Mouse (Mus musculus): ENCODE data around the gene Megf6. TPM values are rescaled to one million over a fixed set of nuclear protein-coding genes. Genes with fewer than 3 reads are reported as not detected.

The Megf6 gene
- polyA plus RNA-seq (2012; rRNA removed) = 11.0 and 19.0 TPM in 2 replicates

- Histone ChIP-seq H3K4me3 (ENCODE audit: control insufficient read depth, insufficient read depth, low read length) (no peak within 1 kb of the TSS), H3K27ac (ENCODE audit: control insufficient read depth, insufficient read depth, low read length) (no peak within 1 kb of the TSS), H3K27me3 (ENCODE audit: control insufficient read depth, insufficient read depth, low read length) (peaks cover 4% of the 10 kb centered on the region; the same call in 1 of the 2 replicates), H3K36me3 (ENCODE audit: control insufficient read depth, insufficient read depth, low read length) (no peaks in the 10 kb centered on the region), H3K4me1 (replicated peaks; ENCODE audit: control insufficient read depth, insufficient read depth, low read length) (no peaks in the 10 kb centered on the region)
- no peak for DNase-seq
- TF ChIP-seq CTCF (IDR thresholded peaks at IDR 0.05; ENCODE audit: borderline replicate concordance, control insufficient read depth, extremely low read depth, insufficient read depth, low read length, poor library complexity) (no peak), POLR2A (IDR thresholded peaks at IDR 0.05; ENCODE audit: control insufficient read depth, extremely low read depth, insufficient read depth, low read length, poor library complexity) (no peak)
- WGBS = 3% methylated on average over 61 of the region's 61 CpGs
Measured at GRCm38 (mm10) chr4:154170506-154171150, at the start of gene Megf6. Gene Megf6 (plus strand): TSS chr4:154170730.

GRCm38 (mm10) chr4:154121800-154122199, 48.7 kb upstream of the Megf6 start:
- WGBS = 84% methylated on average over 11 of the region's 11 CpGs
- TF ChIP-seq POLR2A (IDR thresholded peaks at IDR 0.05; ENCODE audit: control insufficient read depth, extremely low read depth, insufficient read depth, low read length, poor library complexity) = no peak
- no peak for TF ChIP-seq CTCF (IDR thresholded peaks at IDR 0.05; ENCODE audit: borderline replicate concordance, control insufficient read depth, extremely low read depth, insufficient read depth, low read length, poor library complexity)

DNA sequence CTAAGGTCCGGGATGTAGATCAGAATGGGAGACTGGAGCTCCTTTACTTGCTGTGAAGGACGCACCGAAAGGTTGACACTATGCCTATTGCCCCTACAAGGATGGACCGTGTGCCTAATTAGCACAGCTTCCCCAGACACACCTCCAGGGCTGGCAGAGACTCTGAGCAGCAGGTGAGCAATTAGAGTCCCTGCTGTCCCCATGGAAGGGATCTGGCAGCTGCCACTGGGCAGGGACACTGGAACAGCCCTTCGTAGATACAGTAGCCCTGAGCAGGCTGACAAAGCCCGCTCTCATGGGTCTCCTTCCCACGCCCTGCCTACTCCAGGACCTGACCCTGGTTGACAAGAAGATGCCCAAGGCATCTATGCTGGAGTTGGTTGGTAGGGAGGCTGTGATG, 48.2 kb upstream of the Megf6 start:
- H3K4me3 ChIP-seq (ENCODE audit: control insufficient read depth, insufficient read depth, low read length) = no peak overlapping the region
- TF ChIP-seq CTCF (IDR thresholded peaks at IDR 0.05; ENCODE audit: borderline replicate concordance, control insufficient read depth, extremely low read depth, insufficient read depth, low read length, poor library complexity) (no peak), POLR2A (IDR thresholded peaks at IDR 0.05; ENCODE audit: control insufficient read depth, extremely low read depth, insufficient read depth, low read length, poor library complexity) (no peak)
- DNase-seq = no peak
- no peaks in the 10 kb centered on the region for H3K27me3 ChIP-seq (ENCODE audit: control insufficient read depth, insufficient read depth, low read length)
- WGBS = 78% methylated on average over 7 of the region's 7 CpGs
- no peaks in the 10 kb centered on the region for H3K36me3 ChIP-seq (ENCODE audit: control insufficient read depth, insufficient read depth, low read length)
- H3K4me1 ChIP-seq (replicated peaks; ENCODE audit: control insufficient read depth, insufficient read depth, low read length) = no peaks in the 10 kb centered on the region
- no peak overlapping the region for H3K27ac ChIP-seq (ENCODE audit: control insufficient read depth, insufficient read depth, low read length)

More at GRCm38 (mm10) chr4:154121800-154122199, 48.7 kb upstream of the Megf6 start:
- no peak overlapping the region for H3K27ac ChIP-seq (ENCODE audit: control insufficient read depth, insufficient read depth, low read length)
- no peak for DNase-seq
- no peaks in the 10 kb centered on the region for H3K36me3 ChIP-seq (ENCODE audit: control insufficient read depth, insufficient read depth, low read length)
- no peaks in the 10 kb centered on the region for H3K4me1 ChIP-seq (replicated peaks; ENCODE audit: control insufficient read depth, insufficient read depth, low read length)
- H3K27me3 ChIP-seq (ENCODE audit: control insufficient read depth, insufficient read depth, low read length) = no peaks in the 10 kb centered on the region
- no peak overlapping the region for H3K4me3 ChIP-seq (ENCODE audit: control insufficient read depth, insufficient read depth, low read length)

DNA sequence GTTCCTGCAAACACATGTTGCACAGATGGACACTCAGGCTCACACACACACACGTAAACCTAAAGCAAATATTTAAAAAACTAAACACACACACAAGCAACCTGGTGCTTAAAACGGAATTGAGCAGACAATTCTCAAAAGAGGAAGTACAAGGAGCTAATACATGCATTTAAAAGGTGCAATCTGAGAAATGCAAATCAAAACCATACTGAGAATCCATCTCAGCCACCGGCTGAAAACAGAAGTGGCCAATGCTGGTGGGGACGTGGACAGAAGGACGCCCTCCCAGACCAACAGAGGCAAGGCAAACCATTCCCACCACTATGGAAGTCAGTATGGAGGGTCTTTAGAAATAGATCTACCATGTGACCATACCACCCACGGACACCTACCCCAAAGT, 47.0 kb upstream of the Megf6 start:
- no peak overlapping the region for H3K27ac ChIP-seq (ENCODE audit: control insufficient read depth, insufficient read depth, low read length)
- H3K4me1 ChIP-seq (replicated peaks; ENCODE audit: control insufficient read depth, insufficient read depth, low read length) = no peaks in the 10 kb centered on the region
- no peaks in the 10 kb centered on the region for H3K36me3 ChIP-seq (ENCODE audit: control insufficient read depth, insufficient read depth, low read length)
- no peak for DNase-seq
- TF ChIP-seq POLR2A (IDR thresholded peaks at IDR 0.05; ENCODE audit: control insufficient read depth, extremely low read depth, insufficient read depth, low read length, poor library complexity) (no peak), CTCF (IDR thresholded peaks at IDR 0.05; ENCODE audit: borderline replicate concordance, control insufficient read depth, extremely low read depth, insufficient read depth, low read length, poor library complexity) (no peak)
- no peaks in the 10 kb centered on the region for H3K27me3 ChIP-seq (ENCODE audit: control insufficient read depth, insufficient read depth, low read length)
- H3K4me3 ChIP-seq (ENCODE audit: control insufficient read depth, insufficient read depth, low read length) = no peak overlapping the region
- 26% methylated on average over 6 of the region's 6 CpGs for WGBS

- WGBS = 70% methylated on average over 5 of the region's 5 CpGs
- no peaks in the 10 kb centered on the region for H3K4me1 ChIP-seq (replicated peaks; ENCODE audit: control insufficient read depth, insufficient read depth, low read length)
- no peak overlapping the region for H3K27ac ChIP-seq (ENCODE audit: control insufficient read depth, insufficient read depth, low read length)
- no peak for TF ChIP-seq CTCF (IDR thresholded peaks at IDR 0.05; ENCODE audit: borderline replicate concordance, control insufficient read depth, extremely low read depth, insufficient read depth, low read length, poor library complexity)
- no peak for TF ChIP-seq POLR2A (IDR thresholded peaks at IDR 0.05; ENCODE audit: control insufficient read depth, extremely low read depth, insufficient read depth, low read length, poor library complexity)
- no peak for DNase-seq
- H3K27me3 ChIP-seq (ENCODE audit: control insufficient read depth, insufficient read depth, low read length) = no peaks in the 10 kb centered on the region
- no peak overlapping the region for H3K4me3 ChIP-seq (ENCODE audit: control insufficient read depth, insufficient read depth, low read length)
- no peaks in the 10 kb centered on the region for H3K36me3 ChIP-seq (ENCODE audit: control insufficient read depth, insufficient read depth, low read length)
Measured at GRCm38 (mm10) chr4:154125202-154125601, 45.3 kb upstream of the Megf6 start.

GRCm38 (mm10) chr4:154127273-154127672, 43.3 kb upstream of the Megf6 start:
- no peak overlapping the region for H3K4me3 ChIP-seq (ENCODE audit: control insufficient read depth, insufficient read depth, low read length)
- no peak for DNase-seq
- 72% methylated on average over 3 of the region's 3 CpGs for WGBS

More at GRCm38 (mm10) chr4:154127273-154127672, 43.3 kb upstream of the Megf6 start:
- no peak for TF ChIP-seq POLR2A (IDR thresholded peaks at IDR 0.05; ENCODE audit: control insufficient read depth, extremely low read depth, insufficient read depth, low read length, poor library complexity)
- TF ChIP-seq CTCF (IDR thresholded peaks at IDR 0.05; ENCODE audit: borderline replicate concordance, control insufficient read depth, extremely low read depth, insufficient read depth, low read length, poor library complexity) = no peak
- H3K27ac ChIP-seq (ENCODE audit: control insufficient read depth, insufficient read depth, low read length) = no peak overlapping the region
- no peaks in the 10 kb centered on the region for H3K4me1 ChIP-seq (replicated peaks; ENCODE audit: control insufficient read depth, insufficient read depth, low read length)
- no peaks in the 10 kb centered on the region for H3K36me3 ChIP-seq (ENCODE audit: control insufficient read depth, insufficient read depth, low read length)
- no peaks in the 10 kb centered on the region for H3K27me3 ChIP-seq (ENCODE audit: control insufficient read depth, insufficient read depth, low read length)
